Mouse (Mus musculus) spleen, adult 18-20 months (tissue): Measurements from ENCODE around the gene Tkfc.
A peak's percentile ranks its signal among the peaks of the same experiment; 100 is the strongest.
"Not testable (repeated sequence)": the region's sequence is repeated elsewhere in the genome, so short reads cannot be mapped to it uniquely, and the experiment has no call there.

ENCODE experiments used
- DNase-seq, 2 experiments: peaks; one replicate each; pipeline ENCODE4 v3.0.0; 2022; ENCODE audit warnings: mixed read lengths in 2 of 2

Tkfc gene

DNA sequence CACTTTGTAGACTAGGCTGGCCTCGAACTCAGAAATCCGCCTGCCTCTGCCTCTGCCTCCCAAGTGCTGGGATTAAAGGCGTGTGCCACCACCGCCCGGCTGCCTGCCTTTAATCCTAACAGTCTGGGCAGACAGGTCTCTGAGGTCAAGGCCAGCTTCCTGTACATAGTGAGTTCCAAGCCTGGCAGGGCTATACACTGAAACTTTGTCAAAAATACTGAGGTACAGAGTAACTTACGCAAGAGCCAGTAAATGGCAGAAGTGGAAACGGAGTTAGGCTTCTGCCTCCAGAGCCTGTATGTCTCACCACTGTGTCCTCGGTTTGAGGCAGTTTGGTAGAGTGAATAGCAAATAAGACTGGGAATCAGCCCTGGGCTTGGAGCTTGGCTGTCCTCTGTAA, 18.2 kb downstream of the Tkfc start:
- no peak for DNase-seq

DNA sequence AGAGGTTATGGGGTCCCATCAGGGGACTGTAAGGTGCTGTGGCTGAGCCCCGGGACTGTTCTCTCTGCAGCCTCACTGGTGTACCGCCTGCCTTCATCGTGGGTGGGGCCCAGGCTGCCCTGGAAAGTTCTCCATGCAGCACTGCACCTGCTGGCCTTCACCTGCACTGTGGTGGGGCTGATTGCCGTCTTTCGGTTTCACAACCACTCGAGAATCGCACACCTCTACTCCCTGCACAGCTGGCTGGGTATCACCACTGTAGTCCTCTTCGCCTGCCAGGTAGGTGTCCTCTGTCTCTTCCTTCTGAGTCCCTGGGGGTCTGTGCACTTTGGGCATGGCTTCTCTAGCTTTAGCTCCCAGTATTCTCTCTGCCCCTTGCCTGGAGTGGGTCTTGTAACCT, 20.3 kb downstream of the Tkfc start:
- peak; percentile 67 to 78 for DNase-seq

DNA sequence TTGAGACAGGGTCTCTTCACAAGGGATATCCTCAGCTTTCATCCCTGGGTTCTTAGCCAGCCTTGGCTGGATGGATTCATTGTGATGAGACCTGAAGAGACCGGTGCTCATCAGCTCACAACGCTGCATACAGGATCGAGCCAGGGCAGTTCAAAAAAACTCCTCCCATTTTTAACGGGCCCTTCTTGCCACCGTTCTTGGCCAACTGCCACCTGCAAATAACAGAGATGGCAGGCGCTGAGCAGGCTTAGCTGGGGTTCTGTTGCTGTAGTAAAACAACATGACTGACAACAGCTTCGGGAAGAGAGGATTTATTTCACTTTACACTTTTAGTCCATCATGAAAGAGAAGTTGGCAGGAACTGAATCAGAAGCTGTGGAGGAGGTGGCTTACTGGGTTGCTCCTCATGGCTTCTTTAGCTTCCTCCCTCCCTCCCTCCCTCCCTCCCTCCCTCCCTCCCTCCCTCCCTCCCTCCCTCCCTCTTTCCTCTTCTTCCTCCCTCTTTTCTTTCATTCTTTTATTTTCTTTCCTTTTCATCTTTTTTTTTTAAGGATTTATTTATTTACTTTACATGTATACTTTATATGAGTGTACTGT, 21.8 kb downstream of the Tkfc start:
- DNase-seq = no peak

DNA sequence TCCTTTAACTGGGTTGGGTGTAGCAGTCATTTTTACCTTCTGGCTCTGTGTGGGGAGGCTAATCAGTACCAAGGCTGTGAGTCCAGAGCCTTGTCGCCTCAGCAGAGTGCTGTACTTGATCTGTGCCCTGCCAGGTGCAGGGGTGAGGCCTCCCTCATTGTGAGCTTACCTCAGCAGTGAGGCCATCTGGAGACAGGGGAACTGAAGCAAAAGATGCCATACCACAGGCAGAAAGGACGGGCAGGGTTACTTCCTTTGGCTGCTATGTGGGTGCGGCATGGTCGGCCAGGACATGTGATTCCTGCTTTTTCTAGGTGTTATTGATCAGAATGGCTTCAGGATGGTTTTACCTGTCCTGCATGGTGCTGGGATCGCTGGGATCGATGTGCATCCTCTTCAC, 23.5 kb downstream of the Tkfc start:
- peak; percentile 55 to 60 for DNase-seq

DNA sequence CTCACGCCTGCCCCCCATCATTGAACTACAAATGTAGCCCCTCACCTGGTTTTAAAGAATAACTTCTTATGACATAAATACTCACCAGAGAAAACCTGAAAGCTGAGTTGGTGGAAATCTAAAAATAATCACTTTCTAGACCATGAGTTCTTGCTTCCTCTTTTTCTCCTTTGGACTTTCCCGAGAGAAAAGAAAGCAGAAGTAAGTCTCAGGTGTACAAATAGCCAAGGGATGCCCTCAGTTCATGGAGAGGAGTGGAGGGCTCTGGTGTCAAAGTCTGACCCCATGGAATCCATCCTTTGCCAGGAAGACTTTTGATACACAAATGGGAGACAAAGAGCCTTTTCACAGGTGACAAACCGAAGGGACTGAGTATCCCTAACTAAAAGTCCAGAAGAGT, 24.7 kb downstream of the Tkfc start:
- no peak for DNase-seq

DNA sequence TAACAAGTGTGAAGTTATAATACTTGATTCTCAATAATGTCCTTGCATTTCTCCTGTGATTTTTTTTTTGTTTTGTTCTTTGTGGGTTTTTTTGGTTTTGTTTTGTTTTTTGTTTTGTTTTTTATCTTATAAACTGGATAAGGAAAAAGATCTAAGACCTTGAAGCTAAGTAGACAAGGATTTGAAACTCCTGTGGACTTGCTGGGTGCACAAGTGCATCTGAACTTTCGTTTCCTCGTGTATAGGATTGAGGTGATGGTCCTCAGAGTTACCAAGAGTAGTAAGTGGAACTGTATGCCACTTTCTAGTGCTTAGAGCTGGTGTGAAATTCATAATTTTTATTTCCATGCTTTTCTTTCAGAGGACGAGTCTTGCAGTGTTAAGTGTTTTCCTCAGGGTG, 25.4 kb downstream of the Tkfc start:
- no peak for DNase-seq

DNA sequence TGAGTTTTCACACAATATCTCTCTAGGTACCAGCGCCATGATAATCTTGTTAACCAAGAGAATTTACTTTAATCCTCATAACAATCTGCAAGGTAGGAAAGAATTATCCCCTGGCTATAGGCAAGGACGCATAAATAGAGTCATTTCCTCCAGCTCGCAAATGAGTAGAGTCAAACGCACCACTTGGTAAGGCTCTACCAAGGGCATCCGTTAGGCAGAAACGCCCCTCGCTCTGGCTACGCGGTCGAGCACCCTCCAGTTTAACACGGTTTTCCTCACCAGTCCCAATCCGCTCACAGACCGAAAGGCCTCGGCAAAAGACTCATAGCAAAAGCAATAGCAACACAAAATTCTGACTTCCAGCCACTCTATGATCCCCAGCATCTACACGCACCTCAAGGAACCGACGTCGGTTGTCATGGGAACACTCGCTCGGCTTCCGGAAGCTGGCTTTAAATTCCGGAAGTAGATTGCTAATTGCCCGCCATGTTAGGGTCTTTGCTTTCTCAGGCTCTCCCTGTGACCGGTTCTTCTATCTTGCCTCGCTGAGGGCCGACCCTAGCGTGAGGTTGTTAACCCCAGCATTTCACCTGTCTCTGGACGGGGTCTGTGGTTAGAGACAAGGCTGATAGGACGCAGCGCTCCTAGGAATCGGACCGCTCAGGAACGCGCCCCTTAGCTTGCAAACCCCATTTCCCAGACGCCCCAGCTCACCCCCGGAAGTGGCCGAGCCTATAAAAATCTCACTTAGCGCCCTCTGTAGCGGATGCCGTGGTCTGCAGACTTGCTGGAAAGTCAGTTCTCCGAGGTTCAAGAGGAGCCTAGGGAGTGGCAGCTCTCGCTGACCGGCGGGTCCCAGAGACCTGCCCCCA, 28.5 kb downstream of the Tkfc start, which contains the start of the genes Cyb561a3 and Tmem138:
TSS of gene Cyb561a3 (plus strand) at position 483 of the 872 bp plus-strand sequence.
TSS of gene Tmem138 (minus strand) at position 673 of the 872 bp plus-strand sequence.
- DNase-seq = peak; percentile 88 to 89

DNA sequence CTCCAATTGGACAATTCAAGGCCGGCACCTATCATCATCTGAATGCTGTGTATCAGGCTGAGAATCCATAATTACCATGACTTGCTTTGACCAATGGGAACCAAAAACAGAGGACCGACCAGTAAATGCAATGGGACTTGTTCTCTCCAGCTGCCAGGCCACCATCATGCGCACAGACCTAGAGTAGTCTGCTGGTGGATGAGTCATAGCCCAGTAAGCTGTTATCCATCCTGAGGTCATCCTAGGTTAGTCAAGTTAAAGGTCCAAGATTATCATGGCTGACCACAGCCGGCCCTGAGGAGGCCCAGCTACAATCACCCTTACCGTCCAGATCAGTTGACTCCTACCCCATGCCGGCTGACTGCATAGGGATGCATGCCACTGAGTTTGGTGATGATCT, 35.8 kb downstream of the Tkfc start:
- no peak for DNase-seq

DNA sequence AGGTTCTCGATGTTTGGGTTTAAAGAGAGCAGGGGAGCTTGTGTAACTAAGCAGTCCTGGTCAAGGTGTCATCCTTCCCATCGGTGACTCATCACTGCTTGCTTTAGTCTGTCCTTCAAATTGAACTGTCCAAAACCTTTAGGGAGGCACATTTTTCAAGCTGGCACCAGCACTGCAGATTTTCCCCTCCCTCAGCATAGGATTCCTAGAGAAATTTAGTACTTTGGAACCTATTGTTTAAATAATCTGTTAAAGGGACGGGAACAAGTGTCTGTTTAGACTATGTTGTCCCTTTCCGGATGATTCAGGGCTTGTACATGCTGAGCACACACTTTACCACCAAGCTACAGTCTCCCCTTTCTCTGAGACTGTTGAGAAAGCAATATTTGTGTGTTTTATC, 40.2 kb downstream of the Tkfc start:
- no peak for DNase-seq

DNA sequence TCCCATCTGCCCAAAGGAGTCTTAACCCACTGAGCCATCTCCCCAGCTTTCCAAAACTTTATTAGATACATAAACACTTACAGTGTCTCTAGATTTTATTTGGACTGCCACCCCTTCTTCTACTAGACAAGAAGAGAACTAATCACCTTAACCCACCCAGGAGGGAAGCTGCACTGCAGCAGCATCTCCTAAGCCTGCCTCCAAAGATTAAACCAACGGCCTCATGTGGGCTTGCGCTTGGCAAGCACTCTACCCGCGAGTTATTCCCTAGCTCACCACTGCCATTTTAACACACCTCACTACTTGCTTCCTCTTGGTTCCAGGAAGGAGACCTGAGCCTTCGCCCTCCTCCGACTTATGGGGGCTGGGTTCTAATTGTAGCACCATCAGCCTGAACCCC, 41.2 kb downstream of the Tkfc start:
- DNase-seq = no peak

DNA sequence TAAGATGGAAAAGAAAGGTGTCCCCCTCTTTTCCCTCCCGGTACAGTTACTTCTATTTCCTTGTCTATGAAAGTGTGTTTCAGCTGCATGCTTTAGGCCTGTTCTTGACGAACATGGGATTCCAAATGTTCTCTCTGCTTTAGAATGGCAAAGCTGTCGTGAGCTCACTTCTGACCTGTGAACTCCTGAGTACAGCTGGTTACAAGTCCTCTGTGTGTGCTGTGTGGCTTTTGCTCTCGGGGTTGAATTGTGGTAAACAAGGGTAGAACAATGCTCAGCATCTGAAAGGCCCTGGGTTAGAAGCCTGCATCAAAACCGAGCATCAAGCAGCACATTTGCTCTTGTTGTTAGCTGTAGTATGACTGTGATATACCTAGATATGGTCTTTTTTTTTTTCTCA, 43.1 kb downstream of the Tkfc start:
- DNase-seq = no peak

DNA sequence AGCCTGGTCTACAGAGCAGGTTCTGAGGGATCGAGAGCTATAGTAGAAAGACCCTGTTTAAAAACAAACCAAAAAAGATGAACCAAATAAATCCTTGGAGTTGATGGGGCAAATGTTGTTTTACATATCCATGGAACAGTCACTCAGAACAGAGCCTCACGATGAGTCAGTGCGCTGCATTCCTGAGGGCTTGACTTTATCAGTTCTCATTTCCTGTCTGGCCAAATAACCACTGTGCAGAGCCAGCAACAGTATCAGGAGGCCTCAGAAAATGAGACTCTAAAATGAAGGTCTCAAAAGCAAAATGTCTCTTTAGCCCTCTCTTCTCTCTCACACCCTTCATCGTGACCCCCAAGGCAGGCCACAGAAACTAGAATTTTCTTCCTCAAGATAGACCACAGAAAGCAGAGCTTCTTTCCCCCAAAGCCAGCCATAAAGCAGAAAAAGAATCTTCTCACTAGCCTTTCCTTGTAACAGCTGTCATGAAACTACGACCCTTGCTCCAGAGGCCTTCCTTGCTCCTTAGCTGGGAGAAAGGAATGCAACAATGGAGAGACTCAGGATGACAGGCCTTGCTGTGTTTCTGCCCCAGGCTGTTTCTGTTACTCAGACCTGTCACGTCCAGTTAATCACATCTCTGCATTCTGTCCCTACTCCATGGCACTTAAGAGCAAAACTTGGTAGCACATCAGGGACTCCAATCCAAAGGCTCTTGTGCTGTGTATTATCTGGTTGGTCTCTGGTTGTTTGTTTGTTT, 43.7 kb downstream of the Tkfc start:
- no peak for DNase-seq

DNA sequence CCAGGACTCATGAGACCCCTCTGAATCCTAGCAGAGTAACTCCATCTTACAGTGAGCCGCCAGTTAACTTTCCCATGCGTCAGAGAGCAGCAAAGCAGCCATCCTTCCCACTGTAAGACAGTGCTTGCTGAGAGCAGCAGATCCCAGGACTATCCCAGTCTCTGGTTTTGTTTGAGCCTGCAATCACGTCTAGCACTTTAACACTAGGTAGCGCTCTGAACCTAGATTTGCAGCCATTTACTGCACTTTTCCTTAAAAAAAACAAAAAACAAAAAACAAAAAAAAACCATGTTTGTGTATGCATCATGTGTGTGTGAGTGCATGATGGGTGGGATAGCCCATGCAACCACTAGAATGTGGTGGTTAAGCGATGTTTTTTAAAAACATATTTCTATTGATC, 45.3 kb downstream of the Tkfc start:
- no peak for DNase-seq

DNA sequence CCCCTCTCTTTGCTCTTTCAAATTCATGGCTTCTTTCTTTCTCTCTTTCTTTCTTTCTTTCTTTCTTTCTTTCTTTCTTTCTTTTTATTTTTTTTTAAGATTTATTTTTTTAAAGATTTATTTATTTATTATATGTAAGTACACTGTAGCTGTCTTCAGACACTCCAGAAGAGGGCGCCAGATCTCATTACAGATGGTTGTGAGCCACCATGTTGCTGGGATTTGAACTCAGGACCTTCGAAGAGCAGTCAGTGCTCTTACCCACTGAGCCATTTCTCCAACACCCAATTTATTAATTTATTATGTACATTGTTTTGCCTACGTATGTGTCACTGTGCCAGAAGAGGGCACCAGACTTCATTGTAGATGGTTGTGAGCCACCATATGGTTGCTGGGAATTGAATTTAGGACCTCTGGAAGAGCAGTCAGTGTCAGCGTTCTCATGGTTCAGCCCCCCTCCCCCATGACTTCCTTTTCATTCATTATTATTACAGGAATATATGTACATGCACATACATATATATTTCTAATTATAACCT, 47.5 kb downstream of the Tkfc start:
- not testable (repeated sequence) for DNase-seq

DNA sequence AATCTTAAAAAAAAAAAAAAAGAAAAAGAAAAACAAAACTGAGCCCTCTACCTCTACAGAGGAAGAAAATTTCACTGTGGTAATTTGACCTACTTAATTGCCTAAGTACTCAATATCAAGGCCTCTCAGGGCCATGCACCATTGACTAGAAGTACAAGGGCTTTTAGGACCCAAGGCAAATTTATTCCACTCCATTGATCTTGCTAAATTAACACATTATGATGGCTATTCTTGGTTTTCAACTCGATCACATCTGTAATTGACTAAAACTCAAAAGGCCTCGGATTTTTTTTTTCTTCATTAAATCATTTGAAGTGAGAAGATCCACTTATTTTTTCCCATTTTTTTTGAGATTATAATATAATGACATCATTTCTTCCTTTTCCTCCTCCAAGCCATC, 48.0 kb downstream of the Tkfc start:
- no peak for DNase-seq

DNA sequence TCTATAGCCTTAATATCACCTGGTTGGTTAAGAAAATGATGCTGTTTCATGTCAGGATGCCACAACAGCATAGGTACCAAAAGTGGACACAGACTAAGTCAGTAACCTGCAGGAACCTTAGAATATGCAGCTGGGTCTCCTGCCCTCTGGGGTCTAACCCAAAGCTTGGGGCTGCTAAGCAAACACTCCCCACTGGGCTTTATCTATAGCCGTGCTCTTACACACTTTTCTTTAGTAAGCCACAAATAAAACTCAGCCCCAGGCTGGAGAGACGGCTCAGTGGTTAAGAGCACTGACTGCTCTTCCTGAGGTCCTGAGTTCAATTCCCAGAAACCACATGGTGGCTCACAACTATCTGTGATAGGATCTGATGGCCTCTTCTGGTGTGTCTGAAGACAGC, 48.5 kb downstream of the Tkfc start:
- DNase-seq = no peak

DNA sequence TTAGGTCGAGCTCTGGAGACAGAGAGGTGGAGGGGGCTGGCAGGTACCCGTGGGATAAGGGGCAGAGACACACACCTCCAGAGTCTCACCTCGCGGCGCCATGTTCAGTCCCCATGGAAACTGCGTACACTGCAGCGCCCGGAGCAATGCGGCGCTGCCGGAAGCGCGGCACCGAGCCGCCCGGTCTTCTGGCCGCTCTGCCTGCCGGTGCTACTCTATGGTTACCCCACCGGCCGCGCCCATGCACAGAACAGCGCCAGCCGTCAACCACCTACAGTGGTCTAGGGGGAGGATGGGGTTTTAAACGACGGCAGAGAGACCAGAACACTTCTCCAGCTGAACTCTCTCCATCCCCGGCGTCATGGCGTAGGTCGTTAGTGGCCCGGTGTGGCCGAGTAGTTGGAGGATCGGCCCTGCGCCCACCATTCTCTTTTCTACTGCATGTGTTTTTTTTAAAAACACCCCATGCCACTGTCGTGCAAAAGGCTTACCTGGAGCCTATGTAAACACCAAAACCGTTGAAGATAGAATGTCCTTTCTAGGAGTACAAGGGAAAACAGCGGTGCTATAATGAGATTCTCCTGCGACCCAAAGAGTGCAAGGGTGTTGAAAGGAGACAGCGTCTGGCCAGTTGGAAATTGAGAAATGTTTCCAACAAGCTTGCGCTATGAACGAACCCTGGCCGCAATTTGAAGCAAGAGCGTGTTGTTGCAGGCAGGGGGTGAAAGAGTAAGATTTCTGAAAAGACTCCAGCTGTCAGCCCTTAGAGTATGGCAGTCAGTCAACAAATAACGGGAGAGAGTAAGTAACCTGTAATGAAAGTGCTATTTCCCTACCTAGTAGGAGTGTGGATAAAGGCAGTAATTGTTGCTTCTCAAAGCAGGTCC, 49.6 kb downstream of the Tkfc start, which contains the start of gene Tmem216:
TSS of gene Tmem216 (minus strand) at position 615 of the 887 bp plus-strand sequence.
- DNase-seq = peak; percentile 70 to 80

DNA sequence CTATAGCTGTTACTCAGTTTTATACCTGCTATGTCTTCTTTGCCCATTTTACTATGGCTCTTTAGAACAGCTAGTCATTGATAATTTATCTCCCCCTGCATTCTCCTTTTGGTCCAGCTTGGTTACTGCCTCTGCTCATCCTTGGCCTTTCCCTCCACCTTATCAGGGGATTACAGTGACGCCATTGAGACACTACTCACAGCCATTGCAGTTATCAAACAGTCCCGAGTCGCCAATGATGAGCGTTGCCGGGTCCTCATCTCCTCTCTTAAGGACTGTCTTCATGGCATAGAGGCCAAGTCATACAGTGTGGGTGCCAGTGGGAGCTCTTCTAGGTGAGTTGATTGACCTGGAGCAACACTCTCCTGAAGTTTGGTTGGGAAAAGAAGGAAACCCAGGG, 66.0 kb downstream of the Tkfc start:
- no peak for DNase-seq
